Mouse (Mus musculus) E14TG2a.4 (cell line): Measurements from ENCODE around the gene Spint2.

Experiments
- CTCF ChIP-seq: conservative IDR thresholded peaks from 2 replicates; pipeline ENCODE4 v1.5.1; 2014; ENCODE audit warnings: low read length
- NANOG ChIP-seq: IDR thresholded peaks from 2 replicates; pipeline ENCODE4 v1.6.1; 2014; ENCODE audit warnings: borderline replicate concordance, low read length, mixed read lengths

GRCm38 (mm10) chr7:29279924-29280323, 1.8 kb downstream of the Spint2 start:
- TF ChIP-seq CTCF (no peak), NANOG (no peak)
